Mouse (Mus musculus): ENCODE measurements at regions not wholly inside any gene's neighbourhood (a gene's known extent, or its start where the extent isn't known, plus 50 kb on each side); places are given as distances from the start of the nearest gene placed in this dataset.

DNA sequence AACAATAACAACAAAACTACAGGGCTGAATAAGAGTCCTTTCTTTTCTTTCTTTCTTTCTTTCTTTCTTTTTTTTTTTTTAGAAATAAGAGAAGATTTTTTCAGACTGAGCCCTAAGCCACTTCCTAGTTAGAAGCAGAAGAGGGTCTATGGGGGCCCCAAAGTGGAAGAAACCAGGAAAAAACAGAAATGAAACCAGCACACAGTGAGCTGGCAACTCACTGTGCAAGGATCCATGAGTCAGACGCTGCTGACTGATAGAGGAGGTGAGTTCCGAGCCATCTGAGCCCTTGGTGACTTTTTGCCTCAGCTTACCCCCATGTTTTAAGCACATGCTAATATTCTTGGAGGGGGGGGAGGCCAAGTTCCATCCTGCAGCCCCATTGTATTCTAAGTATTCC is 55.2 kb upstream of the Lsm14a start:
- H3K4me3 ChIP-seq (replicated peaks; ENCODE audit: low read length): no peak overlapping the region
- ATAC-seq (ENCODE audit: low FRiP score, low read depth): no peak
- no peaks in the 10 kb centered on the region for H3K9me3 ChIP-seq (ENCODE audit: control insufficient read depth, low read length)
- WGBS: 85% methylated on average over 2 of the region's 2 CpGs
- H3K27me3 ChIP-seq (ENCODE audit: control insufficient read depth, insufficient read depth, low read length): no peaks in the 10 kb centered on the region
- no peak overlapping the region for H3K27ac ChIP-seq (replicated peaks; ENCODE audit: low read depth, low read length)
- TF ChIP-seq POLR2A (IDR thresholded peaks at IDR 0.05; ENCODE audit: borderline replicate concordance, extremely low read depth, insufficient read depth, insufficient read length): no peak
- no peak overlapping the region for H3K9ac ChIP-seq (ENCODE audit: low read depth, low read length, severe bottlenecking)
- no peaks in the 10 kb centered on the region; the same call in 1 of the 2 replicates for H3K4me1 ChIP-seq (ENCODE audit: control insufficient read depth, insufficient read depth, low read length)
- no peak overlapping the region for H3K4me2 ChIP-seq (replicated peaks; ENCODE audit: low read depth, low read length, severe bottlenecking)
- no peaks in the 10 kb centered on the region for H3K36me3 ChIP-seq (ENCODE audit: control insufficient read depth, insufficient read depth, low read length)
- DNase-seq (ENCODE audit: low spot score): no peak

- H3K4me1 ChIP-seq (ENCODE audit: control insufficient read depth, insufficient read depth, low read length): no peaks in the 10 kb centered on the region
- no peak for ATAC-seq (ENCODE audit: low FRiP score, low read depth)
- no peaks in the 10 kb centered on the region for H3K27me3 ChIP-seq (ENCODE audit: control insufficient read depth, insufficient read depth, low read length)
- H3K4me3 ChIP-seq (replicated peaks; ENCODE audit: low read length): no peak overlapping the region
- no peaks in the 10 kb centered on the region for H3K9me3 ChIP-seq (ENCODE audit: control insufficient read depth, low read length)
- H3K36me3 ChIP-seq (ENCODE audit: control insufficient read depth, insufficient read depth, low read length): no peaks in the 10 kb centered on the region
- no peak for TF ChIP-seq POLR2A (IDR thresholded peaks at IDR 0.05; ENCODE audit: borderline replicate concordance, extremely low read depth, insufficient read depth, insufficient read length)
- no peak overlapping the region for H3K9ac ChIP-seq (ENCODE audit: low read depth, low read length, severe bottlenecking)
- no peak overlapping the region for H3K27ac ChIP-seq (replicated peaks; ENCODE audit: low read depth, low read length)
- H3K4me2 ChIP-seq (replicated peaks; ENCODE audit: low read depth, low read length, severe bottlenecking): no peak overlapping the region
- DNase-seq (ENCODE audit: low spot score): no peak
- WGBS: 56% methylated on average over 17 of the region's 17 CpGs
Measured at GRCm38 (mm10) chr7:34444263-34444662, 51.1 kb upstream of the Lsm14a start.
